Mouse (Mus musculus) liver, postnatal 0 days (tissue): ENCODE measurements around the gene D5Ertd579e.

Experiments
- CTCF ChIP-seq: sonication (generic); IDR thresholded peaks from 2 replicates; pipeline ENCODE4 v1.5.1; 2016; ENCODE audit warnings: antibody characterized with exemption, low read depth
- EP300 ChIP-seq: IDR thresholded peaks from 2 replicates; pipeline ENCODE4 v1.6.1; 2016; ENCODE audit warnings: antibody characterized with exemption, low read depth, mild to moderate bottlenecking

DNA sequence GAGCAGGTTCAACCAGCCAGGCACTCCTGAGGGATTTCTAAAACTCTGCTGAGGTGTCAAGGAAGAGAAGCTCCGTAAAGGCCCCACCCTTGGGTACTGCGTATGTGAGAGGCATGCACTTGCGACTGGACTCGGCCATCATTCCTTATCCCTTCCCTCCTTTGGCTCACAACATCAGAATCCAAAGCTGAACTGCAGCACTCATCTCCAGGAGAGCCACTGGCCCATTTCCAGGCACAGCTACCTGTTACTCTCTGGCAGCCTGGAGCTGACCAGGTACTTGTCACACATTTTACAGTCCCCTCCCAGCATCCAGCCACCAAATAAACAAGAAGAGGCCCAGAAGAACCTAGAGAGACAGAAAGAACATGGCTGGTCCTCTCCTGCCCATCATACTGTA is 143.4 kb downstream of the D5Ertd579e start:
- TF ChIP-seq CTCF (no peak), EP300 (no peak)
